Mouse (Mus musculus): ENCODE measurements around the gene Olfr520. TPM values are rescaled to one million over a fixed set of nuclear protein-coding genes. Genes with fewer than 3 reads are reported as not detected.
A peak's percentile ranks its signal among the peaks of the same experiment; 100 is the strongest.
"Not testable (repeated sequence)": the region's sequence is repeated elsewhere in the genome, so short reads cannot be mapped to it uniquely, and the experiment has no call there.

The Olfr520 gene
- not detected in 2 replicates for polyA plus RNA-seq (2015; fragmentation: Nextera tagmentation; extraction: Ambion mirVana)

- no peak within 1 kb of the TSS for H3K4me2 ChIP-seq (ENCODE audit: low read depth, low read length)
- H3K9ac ChIP-seq (ENCODE audit: low read depth, low read length): no peak within 1 kb of the TSS
- no peak within 1 kb of the TSS for H3K27ac ChIP-seq (ENCODE audit: low read length)
- no peaks in the 10 kb centered on the region for H3K36me3 ChIP-seq (ENCODE audit: control insufficient read depth, insufficient read depth, low read length)
- WGBS: 86% methylated on average over 2 of the region's 2 CpGs
- no peaks in the 10 kb centered on the region for H3K4me1 ChIP-seq (ENCODE audit: control insufficient read depth, insufficient read depth, low read length)
- H3K9me3 ChIP-seq (ENCODE audit: control insufficient read depth, low read length): no peaks in the 10 kb centered on the region
- H3K27me3 ChIP-seq (replicated peaks; ENCODE audit: control insufficient read depth, insufficient read depth, low read length): no peaks in the 10 kb centered on the region
- ATAC-seq: no peak
- H3K4me3 ChIP-seq (ENCODE audit: low read length): no peak within 1 kb of the TSS
Observed at GRCm38 (mm10) chr7:99729973-99730372, at the start of gene Olfr520. Gene Olfr520 (plus strand): TSS chr7:99730273.

- H3K9ac ChIP-seq (ENCODE audit: low read depth, low read length): no peak overlapping the region
- no peaks in the 10 kb centered on the region for H3K27me3 ChIP-seq (replicated peaks; ENCODE audit: control insufficient read depth, insufficient read depth, low read length)
- H3K4me3 ChIP-seq (ENCODE audit: low read length): no peak overlapping the region
- ATAC-seq: peak; percentile 60
- WGBS: 70% methylated on average over 5 of the region's 5 CpGs
- H3K27ac ChIP-seq (ENCODE audit: low read length): no peak overlapping the region
- no peaks in the 10 kb centered on the region for H3K9me3 ChIP-seq (ENCODE audit: control insufficient read depth, low read length)
- H3K4me1 ChIP-seq (ENCODE audit: control insufficient read depth, insufficient read depth, low read length): 0 out of 2 replicates have a peak, but pooled peaks cover 5% of the 10 kb centered on the region
- H3K36me3 ChIP-seq (ENCODE audit: control insufficient read depth, insufficient read depth, low read length): no peaks in the 10 kb centered on the region
- no peak overlapping the region for H3K4me2 ChIP-seq (ENCODE audit: low read depth, low read length)
Observed at GRCm38 (mm10) chr7:99680771-99681170, 49.3 kb upstream of the Olfr520 start.

GRCm38 (mm10) chr7:99684086-99684485, 46.0 kb upstream of the Olfr520 start:
- Histone ChIP-seq H3K27me3 (replicated peaks; ENCODE audit: control insufficient read depth, insufficient read depth, low read length) (no peaks in the 10 kb centered on the region), H3K4me2 (ENCODE audit: low read depth, low read length) (no peak overlapping the region), H3K9ac (ENCODE audit: low read depth, low read length) (no peak overlapping the region), H3K4me3 (ENCODE audit: low read length) (no peak overlapping the region), H3K36me3 (ENCODE audit: control insufficient read depth, insufficient read depth, low read length) (no peaks in the 10 kb centered on the region), H3K9me3 (ENCODE audit: control insufficient read depth, low read length) (no peaks in the 10 kb centered on the region), H3K27ac (ENCODE audit: low read length) (no peak overlapping the region), H3K4me1 (ENCODE audit: control insufficient read depth, insufficient read depth, low read length) (0 out of 2 replicates have a peak, but pooled peaks cover 5% of the 10 kb centered on the region)
- 55% methylated on average over 4 of the region's 4 CpGs for WGBS
- ATAC-seq: no peak

- Histone ChIP-seq H3K9me3 (ENCODE audit: control insufficient read depth, low read length) (no peaks in the 10 kb centered on the region), H3K4me3 (ENCODE audit: low read length) (no peak overlapping the region), H3K9ac (ENCODE audit: low read depth, low read length) (no peak overlapping the region), H3K27me3 (replicated peaks; ENCODE audit: control insufficient read depth, insufficient read depth, low read length) (no peaks in the 10 kb centered on the region), H3K36me3 (ENCODE audit: control insufficient read depth, insufficient read depth, low read length) (no peaks in the 10 kb centered on the region), H3K4me2 (ENCODE audit: low read depth, low read length) (no peak overlapping the region), H3K27ac (ENCODE audit: low read length) (no peak overlapping the region), H3K4me1 (ENCODE audit: control insufficient read depth, insufficient read depth, low read length) (peaks cover 15% of the 10 kb centered on the region)
- ATAC-seq: no peak
- WGBS: 76% methylated on average over 7 of the region's 7 CpGs
Observed at GRCm38 (mm10) chr7:99690819-99691218, 39.3 kb upstream of the Olfr520 start.

GRCm38 (mm10) chr7:99692396-99692795, 37.7 kb upstream of the Olfr520 start:
- WGBS: 49% methylated on average over 3 of the region's 3 CpGs
- Histone ChIP-seq H3K4me3 (ENCODE audit: low read length) (no peak overlapping the region), H3K9me3 (ENCODE audit: control insufficient read depth, low read length) (no peaks in the 10 kb centered on the region), H3K27ac (ENCODE audit: low read length) (no peak overlapping the region), H3K4me1 (ENCODE audit: control insufficient read depth, insufficient read depth, low read length) (peaks cover 15% of the 10 kb centered on the region), H3K4me2 (ENCODE audit: low read depth, low read length) (no peak overlapping the region), H3K9ac (ENCODE audit: low read depth, low read length) (no peak overlapping the region), H3K27me3 (replicated peaks; ENCODE audit: control insufficient read depth, insufficient read depth, low read length) (no peaks in the 10 kb centered on the region), H3K36me3 (ENCODE audit: control insufficient read depth, insufficient read depth, low read length) (no peaks in the 10 kb centered on the region)
- no peak for ATAC-seq

- Histone ChIP-seq H3K9ac (ENCODE audit: low read depth, low read length) (no peak overlapping the region), H3K4me3 (ENCODE audit: low read length) (no peak overlapping the region), H3K4me1 (ENCODE audit: control insufficient read depth, insufficient read depth, low read length) (peaks cover 16% of the 10 kb centered on the region), H3K36me3 (ENCODE audit: control insufficient read depth, insufficient read depth, low read length) (no peaks in the 10 kb centered on the region), H3K9me3 (ENCODE audit: control insufficient read depth, low read length) (no peaks in the 10 kb centered on the region), H3K27ac (ENCODE audit: low read length) (no peak overlapping the region), H3K27me3 (replicated peaks; ENCODE audit: control insufficient read depth, insufficient read depth, low read length) (no peaks in the 10 kb centered on the region), H3K4me2 (ENCODE audit: low read depth, low read length) (no peak overlapping the region)
- ATAC-seq: peak; percentile 68
- 60% methylated on average over 3 of the region's 3 CpGs for WGBS
Observed at GRCm38 (mm10) chr7:99693387-99693786, 36.7 kb upstream of the Olfr520 start.

GRCm38 (mm10) chr7:99693976-99694375, 36.1 kb upstream of the Olfr520 start:
- Histone ChIP-seq H3K27me3 (replicated peaks; ENCODE audit: control insufficient read depth, insufficient read depth, low read length) (no peaks in the 10 kb centered on the region), H3K9me3 (ENCODE audit: control insufficient read depth, low read length) (no peaks in the 10 kb centered on the region), H3K4me1 (ENCODE audit: control insufficient read depth, insufficient read depth, low read length) (peaks cover 22% of the 10 kb centered on the region), H3K4me2 (ENCODE audit: low read depth, low read length) (no peak overlapping the region), H3K4me3 (ENCODE audit: low read length) (no peak overlapping the region), H3K9ac (ENCODE audit: low read depth, low read length) (no peak overlapping the region), H3K27ac (ENCODE audit: low read length) (no peak overlapping the region), H3K36me3 (ENCODE audit: control insufficient read depth, insufficient read depth, low read length) (no peaks in the 10 kb centered on the region)
- no peak for ATAC-seq
- 95% methylated on average over 3 of the region's 3 CpGs for WGBS

GRCm38 (mm10) chr7:99694424-99694823, 35.6 kb upstream of the Olfr520 start:
- not testable (repeated sequence) for H3K9ac ChIP-seq (ENCODE audit: low read depth, low read length); H3K27me3 ChIP-seq (replicated peaks; ENCODE audit: control insufficient read depth, insufficient read depth, low read length); H3K4me3 ChIP-seq (ENCODE audit: low read length); H3K9me3 ChIP-seq (ENCODE audit: control insufficient read depth, low read length); H3K36me3 ChIP-seq (ENCODE audit: control insufficient read depth, insufficient read depth, low read length); ATAC-seq; H3K27ac ChIP-seq (ENCODE audit: low read length); H3K4me2 ChIP-seq (ENCODE audit: low read depth, low read length)
- 72% methylated on average over 5 of the region's 5 CpGs for WGBS
- peaks cover 25% of the 10 kb centered on the region for H3K4me1 ChIP-seq (ENCODE audit: control insufficient read depth, insufficient read depth, low read length)

GRCm38 (mm10) chr7:99695471-99696057, 34.5 kb upstream of the Olfr520 start:
- no peak for ATAC-seq
- WGBS: 79% methylated on average over 8 of the region's 8 CpGs
- no peak overlapping the region for H3K4me2 ChIP-seq (ENCODE audit: low read depth, low read length)

GRCm38 (mm10) chr7:99698576-99698975, 31.5 kb upstream of the Olfr520 start:
- WGBS: 79% methylated on average over 3 of the region's 3 CpGs
- H3K27ac ChIP-seq (ENCODE audit: low read length): peak overlapping the region; percentile 48; the same call in 1 of the 2 replicates
- no peak overlapping the region for H3K9ac ChIP-seq (ENCODE audit: low read depth, low read length)
- no peak overlapping the region for H3K4me2 ChIP-seq (ENCODE audit: low read depth, low read length)
- H3K9me3 ChIP-seq (ENCODE audit: control insufficient read depth, low read length): no peaks in the 10 kb centered on the region
- peaks cover 22% of the 10 kb centered on the region for H3K4me1 ChIP-seq (ENCODE audit: control insufficient read depth, insufficient read depth, low read length)
- H3K36me3 ChIP-seq (ENCODE audit: control insufficient read depth, insufficient read depth, low read length): no peaks in the 10 kb centered on the region
- ATAC-seq: no peak
- no peak overlapping the region for H3K4me3 ChIP-seq (ENCODE audit: low read length)
- H3K27me3 ChIP-seq (replicated peaks; ENCODE audit: control insufficient read depth, insufficient read depth, low read length): no peaks in the 10 kb centered on the region

More at GRCm38 (mm10) chr7:99695471-99696057, 34.5 kb upstream of the Olfr520 start:
- no peaks in the 10 kb centered on the region for H3K9me3 ChIP-seq (ENCODE audit: control insufficient read depth, low read length)
- H3K36me3 ChIP-seq (ENCODE audit: control insufficient read depth, insufficient read depth, low read length): no peaks in the 10 kb centered on the region
- no peak overlapping the region for H3K4me3 ChIP-seq (ENCODE audit: low read length)
- no peak overlapping the region for H3K27ac ChIP-seq (ENCODE audit: low read length)
- peaks cover 25% of the 10 kb centered on the region for H3K4me1 ChIP-seq (ENCODE audit: control insufficient read depth, insufficient read depth, low read length)
- no peak overlapping the region for H3K9ac ChIP-seq (ENCODE audit: low read depth, low read length)
- H3K27me3 ChIP-seq (replicated peaks; ENCODE audit: control insufficient read depth, insufficient read depth, low read length): no peaks in the 10 kb centered on the region
